Mouse (Mus musculus) liver, embryonic 15.5 days (tissue): ENCODE data around the gene Slc30a3. TPM values are rescaled to one million over a fixed set of nuclear protein-coding genes. Genes with fewer than 3 reads are reported as not detected.
A peak's percentile ranks its signal among the peaks of the same experiment; 100 is the strongest.
"Not testable (repeated sequence)": the region's sequence is repeated elsewhere in the genome, so short reads cannot be mapped to it uniquely, and the experiment has no call there.

ENCODE experiments used
- ATAC-seq: fragments of 200-750 bp; cut with Nextera tagmentation; 2 replicates; pipeline ENCODE4 v1.8.0; 2017; ENCODE audit warnings: moderate number of reproducible peaks, mild to moderate bottlenecking, moderate library complexity; ENCODE audit not compliant: insufficient read depth
- H3K27ac ChIP-seq: fragments of 300-500 bp; sonication (generic); replicated peaks from 2 replicates; pipeline ENCODE4 v1.5.1; 2015; ENCODE audit warnings: mild to moderate bottlenecking, inconsistent platforms
- H3K27me3 ChIP-seq: fragments of 300-500 bp; sonication (generic); 2 replicates; pipeline ENCODE4 v1.6.1; 2015; ENCODE audit warnings: mild to moderate bottlenecking, inconsistent platforms
- H3K36me3 ChIP-seq: fragments of 300-500 bp; sonication (generic); replicated peaks from 2 replicates; pipeline ENCODE4 v1.6.1; 2015; ENCODE audit warnings: moderate library complexity, mild to moderate bottlenecking, inconsistent platforms
- H3K4me1 ChIP-seq: fragments of 300-500 bp; sonication (generic); replicated peaks from 2 replicates; pipeline ENCODE4 v1.6.1; 2015; ENCODE audit warnings: inconsistent platforms
- H3K4me2 ChIP-seq: fragments of 300-500 bp; sonication (generic); 2 replicates; pipeline ENCODE4 v1.6.1; 2015; ENCODE audit warnings: moderate library complexity, mild to moderate bottlenecking, inconsistent platforms
- H3K4me3 ChIP-seq: fragments of 300-500 bp; sonication (generic); replicated peaks from 2 replicates; pipeline ENCODE4 v1.5.1; 2015; ENCODE audit warnings: mild to moderate bottlenecking, inconsistent platforms
- H3K9ac ChIP-seq: fragments of 300-500 bp; sonication (generic); 2 replicates; pipeline ENCODE4 v1.6.1; 2015; ENCODE audit warnings: moderate library complexity, mild to moderate bottlenecking, inconsistent platforms
- H3K9me3 ChIP-seq: fragments of 300-500 bp; sonication (generic); replicated peaks from 2 replicates; pipeline ENCODE4 v1.6.1; 2016; ENCODE audit warnings: inconsistent platforms
- WGBS: fragments of 180-500 bp; shearing (Covaris S2); methylation state at CpG from one replicate; pipeline ENCODE4 v1.1.7; 2015; ENCODE audit warnings: mixed read lengths; ENCODE audit not compliant: insufficient replicate concordance; 5-methylcytosine and 5-hydroxymethylcytosine counted together
- polyA plus RNA-seq: library from polyadenylated mRNA; unstranded; fragments of >200 nt; fragmentation: Nextera tagmentation; extraction: Ambion mirVana; gene quantifications from 2 replicates; pipeline ENCODE4 v1.2.1, GENCODE M21; 2015

The Slc30a3 gene
- polyA plus RNA-seq, 1 experiment from 2014 or later = 0.35 TPM

GRCm38 (mm10) chr5:31047848-31048762 lies 59.9 kb downstream of the Slc30a3 start, which contains the start of gene Atraid:
Gene Atraid (plus strand): TSS chr5:31048312.
- peak; percentile 95 for ATAC-seq
- H3K4me3 ChIP-seq = peak within 1 kb of the TSS; percentile 79
- peak within 1 kb of the TSS; percentile 92 for H3K27ac ChIP-seq
- H3K9me3 ChIP-seq = no peaks in the 10 kb centered on the region
- H3K9ac ChIP-seq = peak within 1 kb of the TSS; percentile 79
- WGBS = under 1% methylated on average over 73 of the region's 73 CpGs
- peaks cover 26% of the 10 kb centered on the region for H3K4me1 ChIP-seq
- H3K36me3 ChIP-seq = 0 out of 2 replicates have a peak, but pooled peaks cover 5% of the 10 kb centered on the region
- H3K27me3 ChIP-seq = no peaks in the 10 kb centered on the region
- H3K4me2 ChIP-seq = peak within 1 kb of the TSS; percentile 92

- H3K4me3 ChIP-seq = peak overlapping the region; percentile 79
Observed at GRCm38 (mm10) chr5:31047074-31047473, 61.0 kb downstream of the Slc30a3 start.

GRCm38 (mm10) chr5:31046416-31046815 lies 61.6 kb downstream of the Slc30a3 start:
- H3K27ac ChIP-seq = no peak overlapping the region
- no peak overlapping the region for H3K9ac ChIP-seq
- H3K4me3 ChIP-seq = no peak overlapping the region
- 0 out of 2 replicates have a peak, but pooled peaks cover 13% of the 10 kb centered on the region for H3K36me3 ChIP-seq
- H3K4me2 ChIP-seq = no peak overlapping the region
- ATAC-seq = no peak
- H3K9me3 ChIP-seq = no peaks in the 10 kb centered on the region
- H3K27me3 ChIP-seq = no peaks in the 10 kb centered on the region
- 83% methylated on average over 6 of the region's 6 CpGs for WGBS
- H3K4me1 ChIP-seq = peaks cover 26% of the 10 kb centered on the region

More at GRCm38 (mm10) chr5:31047074-31047473, 61.0 kb downstream of the Slc30a3 start:
- Histone ChIP-seq H3K4me1 (peaks cover 26% of the 10 kb centered on the region), H3K9me3 (no peaks in the 10 kb centered on the region), H3K9ac (peak overlapping the region; percentile 79), H3K36me3 (0 out of 2 replicates have a peak, but pooled peaks cover 10% of the 10 kb centered on the region), H3K27me3 (no peaks in the 10 kb centered on the region), H3K4me2 (peak overlapping the region; percentile 92), H3K27ac (no peak overlapping the region)
- WGBS = 11% methylated on average over 5 of the region's 5 CpGs
- no peak for ATAC-seq

GRCm38 (mm10) chr5:31038171-31038845 lies 69.7 kb downstream of the Slc30a3 start:
- H3K27me3 ChIP-seq = no peaks in the 10 kb centered on the region
- no peak overlapping the region for H3K4me3 ChIP-seq
- no peak overlapping the region for H3K9ac ChIP-seq
- WGBS = 77% methylated on average over 7 of the region's 7 CpGs
- no peak overlapping the region for H3K27ac ChIP-seq
- H3K36me3 ChIP-seq = peaks cover 24% of the 10 kb centered on the region; the same call in 1 of the 2 replicates
- H3K4me1 ChIP-seq = no peaks in the 10 kb centered on the region
- H3K9me3 ChIP-seq = no peaks in the 10 kb centered on the region
- no peak overlapping the region for H3K4me2 ChIP-seq
- no peak for ATAC-seq

- H3K4me3 ChIP-seq, H3K4me2 ChIP-seq, H3K27ac ChIP-seq, H3K9ac ChIP-seq, H3K4me1 ChIP-seq, H3K9me3 ChIP-seq, H3K27me3 ChIP-seq: not testable (repeated sequence)
- peaks cover 11% of the 10 kb centered on the region; the same call in 1 of the 2 replicates for H3K36me3 ChIP-seq
- peak; percentile 57; the same call in 1 of the 2 replicates for ATAC-seq
- 75% methylated on average over 11 of the region's 11 CpGs for WGBS
Observed at GRCm38 (mm10) chr5:31036556-31036955, 71.5 kb downstream of the Slc30a3 start.

Other genes with a start within 250 kb of the Slc30a3 start
- gene Tmem214, start 240.2 kb downstream of the Slc30a3 start, polyA plus RNA-seq = 42.8 and 44.0 TPM in 2 replicates
- gene Agbl5, start 219.5 kb downstream of the Slc30a3 start, polyA plus RNA-seq = 4.8 and 5.7 TPM in 2 replicates
- gene Ost4, start 200.4 kb downstream of the Slc30a3 start, polyA plus RNA-seq = 312 and 329 TPM in 2 replicates
- 37.6 and 46.8 TPM in 2 replicates for gene Emilin1, start 194.8 kb downstream of the Slc30a3 start, polyA plus RNA-seq
- gene Khk, start 186.8 kb downstream of the Slc30a3 start, polyA plus RNA-seq = 33.1 and 35.9 TPM in 2 replicates
- 4.0 and 4.5 TPM in 2 replicates for gene Cgref1, start 162.6 kb downstream of the Slc30a3 start, polyA plus RNA-seq
- gene Preb, start 147.9 kb downstream of the Slc30a3 start, polyA plus RNA-seq = 97.0 and 110 TPM in 2 replicates
- gene Tcf23, start 139.6 kb downstream of the Slc30a3 start, polyA plus RNA-seq = 0.05 and 0.08 TPM in 2 replicates
- gene Atraid, start 59.9 kb downstream of the Slc30a3 start, polyA plus RNA-seq = 55.8 and 58.8 TPM in 2 replicates
- 3.1 and 3.7 TPM in 2 replicates for gene Slc5a6, start 59.3 kb downstream of the Slc30a3 start, polyA plus RNA-seq
- gene Cad, start 53.5 kb downstream of the Slc30a3 start, polyA plus RNA-seq = 14.1 and 14.6 TPM in 2 replicates
- gene Dnajc5g, start 2.0 kb downstream of the Slc30a3 start, polyA plus RNA-seq = not detected in 2 replicates
- gene Trim54, start 8.5 kb upstream of the Slc30a3 start, polyA plus RNA-seq = 0.52 and 1.0 TPM in 2 replicates
- not detected in 2 replicates for gene Ucn, start 30.6 kb upstream of the Slc30a3 start, polyA plus RNA-seq
- 18.8 and 19.5 TPM in 2 replicates for gene Mpv17, start 46.0 kb upstream of the Slc30a3 start, polyA plus RNA-seq
- gene Gm29609, start 71.7 kb upstream of the Slc30a3 start, polyA plus RNA-seq = 0.33 and 0.74 TPM in 2 replicates
- 28.8 and 31.5 TPM in 2 replicates for gene Gtf3c2, start 71.9 kb upstream of the Slc30a3 start, polyA plus RNA-seq
- gene Snx17, start 85.0 kb upstream of the Slc30a3 start, polyA plus RNA-seq = 40.2 and 41.6 TPM in 2 replicates
- 41.2 and 47.3 TPM in 2 replicates for gene Eif2b4, start 85.2 kb upstream of the Slc30a3 start, polyA plus RNA-seq
- gene Zfp513, start 94.1 kb upstream of the Slc30a3 start, polyA plus RNA-seq = 2.6 and 3.1 TPM in 2 replicates
- gene Ppm1g, start 112.5 kb upstream of the Slc30a3 start, polyA plus RNA-seq = 110 and 117 TPM in 2 replicates
- 47.5 and 48.1 TPM in 2 replicates for gene Nrbp1, start 132.6 kb upstream of the Slc30a3 start, polyA plus RNA-seq
- 0.23 TPM in 1 of 2 replicates, not detected in the other for gene Gm9970, start 133.0 kb upstream of the Slc30a3 start, polyA plus RNA-seq
- gene Krtcap3, start 143.5 kb upstream of the Slc30a3 start, polyA plus RNA-seq = 3.9 and 4.9 TPM in 2 replicates
- gene Ift172, start 182.9 kb upstream of the Slc30a3 start, polyA plus RNA-seq = 3.9 and 4.5 TPM in 2 replicates
- 4.5 and 4.6 TPM in 2 replicates for gene Fndc4, start 187.8 kb upstream of the Slc30a3 start, polyA plus RNA-seq
- 19.4 and 25.0 TPM in 2 replicates for gene Gckr, start 189.2 kb upstream of the Slc30a3 start, polyA plus RNA-seq